Mouse (Mus musculus) regulatory T cell (primary cell): Measurements from ENCODE around the gene Tmem9b.

ENCODE experiments used
- in situ Hi-C: fragments of 300-600 bp; cut with MboI, MseI; formaldehyde crosslinking; loops from one replicate; pipeline ENCODE4 v1.15.1; 2025; ENCODE audit warnings: high pct_unique_total_duplicates

Tmem9b gene

DNA sequence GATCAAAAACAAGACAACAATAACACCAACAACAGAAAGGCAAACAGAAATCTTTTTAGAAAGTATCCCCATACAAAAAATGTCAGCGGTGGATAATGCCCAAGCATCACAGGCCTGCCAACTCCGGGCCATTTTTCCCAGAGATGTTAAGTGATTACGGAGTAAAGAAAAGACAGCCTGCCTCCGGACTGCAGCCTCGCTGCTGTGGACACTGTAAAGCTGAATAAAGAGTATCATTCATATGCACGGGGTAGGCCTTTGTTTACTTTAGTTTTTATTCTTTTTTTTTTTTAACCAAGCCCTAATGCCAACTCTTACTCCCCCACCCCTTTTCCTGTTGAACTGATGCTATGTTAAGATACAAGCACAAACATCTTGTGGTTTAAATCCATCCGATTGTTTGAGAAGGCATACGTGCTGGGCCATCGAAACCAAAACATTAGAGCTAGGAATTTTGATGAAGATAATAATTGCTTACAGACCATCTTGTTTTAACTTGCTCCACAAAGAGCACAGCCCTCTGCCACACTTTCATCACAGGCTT lies 66.0 kb downstream of the Tmem9b start:
- in situ Hi-C loops = no loop called here
